Mouse (Mus musculus) olfactory bulb, adult 2 months (tissue): ENCODE data around the gene Igtp.

Experiments
- CTCF ChIP-seq: fragments of 200-500 bp; IDR thresholded peaks from 2 replicates; pipeline ENCODE4 v1.5.1; 2012; ENCODE audit warnings: low read depth, mild to moderate bottlenecking, low read length, moderate library complexity; ENCODE audit not compliant: insufficient read depth
- POLR2A ChIP-seq: fragments of 200-500 bp; IDR thresholded peaks from 2 replicates; pipeline ENCODE4 v1.6.1; 2012; ENCODE audit warnings: mild to moderate bottlenecking, low read depth, low read length, moderate library complexity; ENCODE audit not compliant: insufficient read depth

- TF ChIP-seq CTCF (no peak), POLR2A (no peak)
Observed at GRCm38 (mm10) chr11:58156871-58157270, 42.5 kb upstream of the Igtp start.
